Mouse (Mus musculus) ES-Bruce4 (cell line): Measurements from ENCODE around the gene Asb6. TPM values are rescaled to one million over a fixed set of nuclear protein-coding genes. Genes with fewer than 3 reads are reported as not detected.
A peak's percentile ranks its signal among the peaks of the same experiment; 100 is the strongest.

ENCODE experiments used
- H3K27ac ChIP-seq: 2 replicates; pipeline ENCODE4 v1.5.1; 2012; ENCODE audit warnings: low read length, inconsistent platforms; ENCODE audit not compliant: insufficient read depth
- H3K27me3 ChIP-seq: 2 replicates; pipeline ENCODE4 v1.6.1; 2012; ENCODE audit warnings: mild to moderate bottlenecking, low read length, inconsistent platforms; ENCODE audit not compliant: control insufficient read depth, poor library complexity, insufficient read depth, severe bottlenecking
- H3K36me3 ChIP-seq: 2 replicates; pipeline ENCODE4 v1.6.1; 2012; ENCODE audit warnings: inconsistent platforms, mild to moderate bottlenecking, low read length, moderate library complexity; ENCODE audit not compliant: control insufficient read depth, poor library complexity, insufficient read depth, severe bottlenecking
- H3K4me1 ChIP-seq: one replicate; pipeline ENCODE4 v1.8.1; 2011; ENCODE audit warnings: low read length; ENCODE audit not compliant: control insufficient read depth, insufficient read depth
- H3K4me3 ChIP-seq: 2 replicates; pipeline ENCODE4 v1.5.1; 2011; ENCODE audit warnings: low read depth, mild to moderate bottlenecking, low read length
- H3K9ac ChIP-seq: 2 replicates; pipeline ENCODE4 v1.6.1; 2012; ENCODE audit warnings: low read depth, mild to moderate bottlenecking, inconsistent platforms; ENCODE audit not compliant: poor library complexity, severe bottlenecking
- H3K9me3 ChIP-seq: replicated peaks from 2 replicates; pipeline ENCODE4 v1.6.1; 2012; ENCODE audit warnings: mild to moderate bottlenecking, low read length, inconsistent platforms; ENCODE audit not compliant: control insufficient read depth, poor library complexity, insufficient read depth, severe bottlenecking
- CTCF ChIP-seq: IDR thresholded peaks from one replicate; pipeline ENCODE4 v1.8.1; 2011; ENCODE audit warnings: low read depth, low read length
- EP300 ChIP-seq: IDR thresholded peaks from 2 replicates; pipeline ENCODE4 v1.6.1; 2011; ENCODE audit warnings: low read depth, low read length; ENCODE audit not compliant: insufficient read depth
- POLR2A ChIP-seq: IDR thresholded peaks from one replicate; pipeline ENCODE4 v1.8.1; 2011; ENCODE audit warnings: low read length; ENCODE audit not compliant: insufficient read depth
- polyA plus RNA-seq: library from polyadenylated mRNA; stranded (reverse); fragments of >200 nt; gene quantifications from 2 replicates; pipeline ENCODE4 v1.2.4, GENCODE M21; 2011; ENCODE audit warnings: low read depth; ENCODE audit not compliant: missing spikeins, insufficient read depth, insufficient read length

Asb6 gene
- polyA plus RNA-seq, 1 experiment, result 18.4 TPM

- H3K4me3 ChIP-seq, result no peak overlapping the region
- no peaks in the 10 kb centered on the region for H3K9me3 ChIP-seq
- H3K27ac ChIP-seq, result no peak overlapping the region
- TF ChIP-seq CTCF (peak; percentile 93), POLR2A (no peak)
- H3K9ac ChIP-seq, result no peak overlapping the region
- no peaks in the 10 kb centered on the region for H3K27me3 ChIP-seq
- no peaks in the 10 kb centered on the region for H3K4me1 ChIP-seq
- H3K36me3 ChIP-seq, result peaks cover 18% of the 10 kb centered on the region
Measured at GRCm38 (mm10) chr2:30829315-30829714, 818 bp downstream of the Asb6 start.

- Histone ChIP-seq H3K9me3 (no peaks in the 10 kb centered on the region), H3K4me3 (peak overlapping the region; percentile 83), H3K27me3 (no peaks in the 10 kb centered on the region), H3K4me1 (no peaks in the 10 kb centered on the region), H3K36me3 (peaks cover 32% of the 10 kb centered on the region), H3K27ac (no peak overlapping the region), H3K9ac (peak overlapping the region; percentile 74)
- TF ChIP-seq EP300, result no peak
- peak; percentile 86 for TF ChIP-seq CTCF
- no peak for TF ChIP-seq POLR2A
Measured at GRCm38 (mm10) chr2:30827749-30828475, 2.2 kb downstream of the Asb6 start.

- H3K4me1 ChIP-seq, result no peaks in the 10 kb centered on the region
- no peak overlapping the region for H3K27ac ChIP-seq
- TF ChIP-seq CTCF, result peak; percentile 20
- no peak for TF ChIP-seq EP300
- peaks cover 35% of the 10 kb centered on the region for H3K36me3 ChIP-seq
- no peaks in the 10 kb centered on the region for H3K9me3 ChIP-seq
- peak overlapping the region; percentile 74 for H3K9ac ChIP-seq
- H3K27me3 ChIP-seq, result no peaks in the 10 kb centered on the region
- H3K4me3 ChIP-seq, result peak overlapping the region; percentile 83
Measured at GRCm38 (mm10) chr2:30826825-30827748, 3.0 kb downstream of the Asb6 start.

- no peaks in the 10 kb centered on the region for H3K9me3 ChIP-seq
- TF ChIP-seq POLR2A (no peak), EP300 (no peak), CTCF (no peak)
- H3K27me3 ChIP-seq, result no peaks in the 10 kb centered on the region
- H3K27ac ChIP-seq, result no peak overlapping the region
- no peak overlapping the region for H3K9ac ChIP-seq
- peaks cover 40% of the 10 kb centered on the region for H3K36me3 ChIP-seq
- H3K4me3 ChIP-seq, result no peak overlapping the region
- peaks cover 2% of the 10 kb centered on the region for H3K4me1 ChIP-seq
Measured at GRCm38 (mm10) chr2:30823385-30824153, 6.6 kb downstream of the Asb6 start.

GRCm38 (mm10) chr2:30822460-30822859 lies 7.7 kb downstream of the Asb6 start:
- Histone ChIP-seq H3K4me1 (peaks cover 2% of the 10 kb centered on the region), H3K9ac (no peak overlapping the region), H3K27ac (no peak overlapping the region), H3K36me3 (peaks cover 40% of the 10 kb centered on the region), H3K9me3 (no peaks in the 10 kb centered on the region), H3K4me3 (no peak overlapping the region), H3K27me3 (no peaks in the 10 kb centered on the region)
- TF ChIP-seq CTCF (no peak), EP300 (no peak), POLR2A (no peak)
